Mouse (Mus musculus): Measurements from ENCODE around the gene Nol3. TPM values are rescaled to one million over a fixed set of nuclear protein-coding genes. Genes with fewer than 3 reads are reported as not detected.

The Nol3 gene
- polyA plus RNA-seq, 1 experiment = 15.5 TPM

GRCm38 (mm10) chr8:105305211-105306145 is 29.5 kb downstream of the Nol3 start, which contains the start of gene Elmo3:
Gene Elmo3 (plus strand): TSS chr8:105305601.
- TF ChIP-seq CTCF (IDR thresholded peaks at IDR 0.05; ENCODE audit: extremely low read depth, insufficient read depth, low read length) (no peak), POLR2A (IDR thresholded peaks at IDR 0.05; ENCODE audit: extremely low read depth, insufficient read depth, low read length) (peak; percentile 34; the same call in 1 of the 2 replicates)
- H3K4me1 ChIP-seq (ENCODE audit: control insufficient read depth, insufficient read depth, low read length) = peaks cover 3% of the 10 kb centered on the region; the same call in 1 of the 2 replicates
- 0 out of 2 replicates have a peak within 1 kb of the TSS, but pooled peaks have one; percentile 22 for H3K27ac ChIP-seq (ENCODE audit: insufficient read depth, low read length)
- H3K4me3 ChIP-seq (ENCODE audit: insufficient read depth, low read length) = peak within 1 kb of the TSS; percentile 21

- H3K27ac ChIP-seq (ENCODE audit: insufficient read depth, low read length) = 0 out of 2 replicates have a peak overlapping the region, but pooled peaks have one; percentile 22
- peaks cover 3% of the 10 kb centered on the region; the same call in 1 of the 2 replicates for H3K4me1 ChIP-seq (ENCODE audit: control insufficient read depth, insufficient read depth, low read length)
- H3K4me3 ChIP-seq (ENCODE audit: insufficient read depth, low read length) = peak overlapping the region; percentile 21; the same call in 1 of the 2 replicates
- 0 out of 2 replicates have a peak, but pooled peaks have one; percentile 24 for TF ChIP-seq POLR2A (IDR thresholded peaks at IDR 0.05; ENCODE audit: extremely low read depth, insufficient read depth, low read length)
- TF ChIP-seq CTCF (IDR thresholded peaks at IDR 0.05; ENCODE audit: extremely low read depth, insufficient read depth, low read length) = 0 out of 2 replicates have a peak, but pooled peaks have one; percentile 6
Measured at GRCm38 (mm10) chr8:105306146-105306691, 30.3 kb downstream of the Nol3 start.

- Histone ChIP-seq H3K4me3 (ENCODE audit: insufficient read depth, low read length) (no peak overlapping the region), H3K27ac (ENCODE audit: insufficient read depth, low read length) (no peak overlapping the region), H3K4me1 (ENCODE audit: control insufficient read depth, insufficient read depth, low read length) (peaks cover 3% of the 10 kb centered on the region; the same call in 1 of the 2 replicates)
- no peak for TF ChIP-seq CTCF (IDR thresholded peaks at IDR 0.05; ENCODE audit: extremely low read depth, insufficient read depth, low read length)
- no peak for TF ChIP-seq POLR2A (IDR thresholded peaks at IDR 0.05; ENCODE audit: extremely low read depth, insufficient read depth, low read length)
Measured at GRCm38 (mm10) chr8:105307670-105308069, 31.7 kb downstream of the Nol3 start.

DNA sequence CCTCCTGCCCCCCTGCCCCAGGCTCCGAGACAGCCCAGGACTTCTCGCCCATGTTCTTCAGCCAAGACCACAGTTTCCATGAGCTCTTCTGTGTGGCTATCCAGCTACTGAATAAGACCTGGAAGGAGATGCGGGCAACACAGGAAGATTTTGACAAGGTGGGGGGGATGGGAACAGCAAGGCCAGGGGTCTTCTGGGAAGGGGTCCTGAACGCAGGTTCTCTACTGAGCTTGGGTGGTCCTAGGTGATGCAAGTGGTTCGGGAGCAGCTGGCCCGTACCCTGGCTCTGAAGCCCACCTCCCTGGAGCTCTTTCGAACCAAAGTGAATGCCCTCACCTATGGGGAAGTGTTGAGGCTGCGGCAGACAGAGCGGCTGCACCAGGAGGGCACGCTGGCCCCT is 32.5 kb downstream of the Nol3 start:
- Histone ChIP-seq H3K27ac (ENCODE audit: insufficient read depth, low read length) (no peak overlapping the region), H3K4me1 (ENCODE audit: control insufficient read depth, insufficient read depth, low read length) (peaks cover 3% of the 10 kb centered on the region; the same call in 1 of the 2 replicates), H3K4me3 (ENCODE audit: insufficient read depth, low read length) (no peak overlapping the region)
- TF ChIP-seq CTCF (IDR thresholded peaks at IDR 0.05; ENCODE audit: extremely low read depth, insufficient read depth, low read length) (no peak), POLR2A (IDR thresholded peaks at IDR 0.05; ENCODE audit: extremely low read depth, insufficient read depth, low read length) (no peak)

DNA sequence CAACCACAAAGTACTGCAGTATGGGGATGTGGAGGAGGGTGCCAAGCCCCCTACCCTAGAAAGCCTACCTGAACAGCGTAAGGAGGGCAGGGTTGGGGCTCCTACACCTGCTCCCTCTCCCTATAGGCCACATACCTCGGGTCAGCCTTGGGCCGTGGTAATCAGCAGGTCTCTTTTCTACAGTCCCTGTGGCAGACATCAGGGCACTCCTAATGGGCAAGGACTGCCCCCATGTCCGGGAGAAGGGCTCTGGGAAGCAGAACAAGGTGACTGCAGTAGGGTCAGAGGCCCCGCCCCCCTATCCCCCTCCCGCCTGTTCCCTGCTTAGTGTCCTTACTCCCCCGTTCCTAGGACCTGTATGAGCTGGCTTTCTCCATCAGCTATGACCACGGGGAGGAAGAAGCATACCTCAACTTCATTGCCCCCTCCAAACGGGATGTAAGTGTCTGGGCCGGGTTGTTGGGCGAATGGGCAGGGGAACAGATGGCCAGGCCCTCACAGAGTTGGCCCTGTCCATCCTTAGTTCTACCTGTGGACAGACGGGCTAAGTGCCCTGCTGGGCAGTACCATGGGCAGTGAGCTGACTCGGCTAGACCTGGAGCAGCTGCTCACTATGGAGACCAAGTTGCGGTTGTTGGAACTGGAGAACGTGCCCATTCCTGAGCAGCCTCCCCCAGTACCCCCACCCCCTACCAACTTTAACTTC is 33.4 kb downstream of the Nol3 start:
- H3K27ac ChIP-seq (ENCODE audit: insufficient read depth, low read length) = no peak overlapping the region

DNA sequence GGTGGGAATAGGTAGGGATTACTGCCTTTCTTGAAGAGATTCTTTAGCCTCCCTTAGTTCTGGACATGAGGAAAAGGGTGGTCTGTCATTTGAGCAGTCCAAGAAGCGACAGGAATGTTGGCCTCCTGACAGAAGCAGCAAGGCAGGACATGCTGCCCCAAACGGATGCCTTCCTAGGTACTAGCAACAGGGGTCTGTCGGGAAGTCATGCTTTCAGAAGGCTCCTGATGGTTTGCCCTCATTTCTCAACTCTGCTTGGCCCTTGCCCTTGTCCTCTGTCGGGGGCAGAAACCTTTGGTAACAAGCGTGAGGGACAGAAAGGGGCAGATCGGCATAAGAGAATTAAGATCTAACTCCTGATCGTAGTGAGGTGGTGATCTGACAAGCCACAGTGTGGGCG is 34.2 kb downstream of the Nol3 start:
- Histone ChIP-seq H3K27ac (ENCODE audit: insufficient read depth, low read length) (no peak overlapping the region), H3K4me1 (ENCODE audit: control insufficient read depth, insufficient read depth, low read length) (peaks cover 3% of the 10 kb centered on the region; the same call in 1 of the 2 replicates), H3K4me3 (ENCODE audit: insufficient read depth, low read length) (no peak overlapping the region)
- TF ChIP-seq CTCF (IDR thresholded peaks at IDR 0.05; ENCODE audit: extremely low read depth, insufficient read depth, low read length) = no peak
- TF ChIP-seq POLR2A (IDR thresholded peaks at IDR 0.05; ENCODE audit: extremely low read depth, insufficient read depth, low read length) = no peak

More for the DNA sequence above, 33.4 kb downstream of the Nol3 start:
- Histone ChIP-seq H3K4me3 (ENCODE audit: insufficient read depth, low read length) (no peak overlapping the region), H3K4me1 (ENCODE audit: control insufficient read depth, insufficient read depth, low read length) (peaks cover 3% of the 10 kb centered on the region; the same call in 1 of the 2 replicates)
- no peak for TF ChIP-seq CTCF (IDR thresholded peaks at IDR 0.05; ENCODE audit: extremely low read depth, insufficient read depth, low read length)
- TF ChIP-seq POLR2A (IDR thresholded peaks at IDR 0.05; ENCODE audit: extremely low read depth, insufficient read depth, low read length) = no peak

DNA sequence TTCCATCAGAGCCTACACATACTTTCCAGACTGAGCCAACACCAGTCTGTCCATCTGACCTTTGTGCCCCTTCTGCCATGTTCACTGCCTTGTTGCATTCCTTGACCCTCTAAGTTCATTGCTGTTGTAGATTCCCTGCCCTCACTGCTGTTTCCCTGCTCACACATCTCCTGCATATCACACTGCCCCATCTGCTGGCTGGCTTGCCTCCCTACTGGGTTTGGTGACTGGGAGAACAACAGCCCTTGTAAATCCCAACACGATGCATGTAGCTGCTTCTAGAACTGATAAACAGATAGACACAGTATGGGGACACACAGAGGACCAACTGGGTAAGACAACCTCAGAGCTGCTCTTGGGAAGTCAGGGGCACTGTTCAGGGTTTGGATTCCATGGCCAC is 35.8 kb downstream of the Nol3 start:
- Histone ChIP-seq H3K27ac (ENCODE audit: insufficient read depth, low read length) (no peak overlapping the region), H3K4me1 (ENCODE audit: control insufficient read depth, insufficient read depth, low read length) (peaks cover under 1% of the 10 kb centered on the region; the same call in 1 of the 2 replicates), H3K4me3 (ENCODE audit: insufficient read depth, low read length) (no peak overlapping the region)
- TF ChIP-seq CTCF (IDR thresholded peaks at IDR 0.05; ENCODE audit: extremely low read depth, insufficient read depth, low read length) (no peak), POLR2A (IDR thresholded peaks at IDR 0.05; ENCODE audit: extremely low read depth, insufficient read depth, low read length) (no peak)

GRCm38 (mm10) chr8:105312891-105313481 is 37.0 kb downstream of the Nol3 start:
- no peaks in the 10 kb centered on the region for H3K4me1 ChIP-seq (ENCODE audit: control insufficient read depth, insufficient read depth, low read length)

More at GRCm38 (mm10) chr8:105312891-105313481, 37.0 kb downstream of the Nol3 start:
- H3K4me3 ChIP-seq (ENCODE audit: insufficient read depth, low read length) = no peak overlapping the region
- TF ChIP-seq POLR2A (IDR thresholded peaks at IDR 0.05; ENCODE audit: extremely low read depth, insufficient read depth, low read length) (no peak), CTCF (IDR thresholded peaks at IDR 0.05; ENCODE audit: extremely low read depth, insufficient read depth, low read length) (no peak)
- H3K27ac ChIP-seq (ENCODE audit: insufficient read depth, low read length) = no peak overlapping the region
